Mouse (Mus musculus) layer of hippocampus, adult 2 months (tissue): Measurements from ENCODE around the gene Ccr8. TPM values are rescaled to one million over a fixed set of nuclear protein-coding genes. Genes with fewer than 3 reads are reported as not detected.
"Not testable (repeated sequence)": the region's sequence is repeated elsewhere in the genome, so short reads cannot be mapped to it uniquely, and the experiment has no call there.

Source experiments
- DNase-seq, 2 experiments: peaks; one replicate each; pipeline ENCODE4 v3.0.0; 2022; ENCODE audit warnings: low spot score in 2 of 2
- H3K27ac ChIP-seq: fragments of 200-600 bp; 2 replicates; pipeline ENCODE4 v1.8.1; 2022
- H3K4me3 ChIP-seq: fragments of 200-600 bp; 2 replicates; pipeline ENCODE4 v1.8.1; 2022; ENCODE audit warnings: mild to moderate bottlenecking
- CTCF ChIP-seq: fragments of 200-600 bp; conservative IDR thresholded peaks from 2 replicates; pipeline ENCODE4 v1.8.1; 2022; ENCODE audit warnings: antibody characterized with exemption, mild to moderate bottlenecking, moderate library complexity
- total RNA-seq, 2 experiments: library from RNA; stranded (reverse); gene quantifications; 2 replicates each; pipeline ENCODE4 v1.2.3; 2021

The Ccr8 gene
- total RNA-seq, 2 experiments from 2014 or later, result not detected

GRCm38 (mm10) chr9:120099304-120099703 is 7.4 kb downstream of the Ccr8 start:
- Histone ChIP-seq H3K4me3 (no peak overlapping the region), H3K27ac (no peak overlapping the region)
- DNase-seq, result no peak
- no peak for TF ChIP-seq CTCF

DNA sequence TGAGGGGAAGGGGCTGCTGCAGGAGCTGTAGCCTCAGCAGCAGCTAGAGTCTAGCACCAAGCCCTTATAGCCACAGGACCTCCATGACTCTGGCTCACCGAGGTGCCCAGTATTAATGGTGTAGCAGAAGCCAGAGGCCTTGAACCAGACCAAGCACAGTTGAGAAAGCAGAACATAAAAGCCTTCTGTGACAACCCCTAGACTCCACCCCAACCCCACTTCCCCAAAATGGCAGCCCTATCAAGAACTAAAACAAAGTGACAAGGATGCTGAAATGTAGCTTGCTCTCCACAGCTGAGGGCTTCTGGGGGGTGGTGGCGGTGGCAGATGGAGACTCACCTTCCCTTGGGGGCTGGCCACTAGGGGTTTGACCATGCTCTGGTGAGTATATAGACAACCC is 9.3 kb downstream of the Ccr8 start:
- DNase-seq, result no peak
- Histone ChIP-seq H3K4me3 (no peak overlapping the region), H3K27ac (no peak overlapping the region)
- TF ChIP-seq CTCF, result no peak

DNA sequence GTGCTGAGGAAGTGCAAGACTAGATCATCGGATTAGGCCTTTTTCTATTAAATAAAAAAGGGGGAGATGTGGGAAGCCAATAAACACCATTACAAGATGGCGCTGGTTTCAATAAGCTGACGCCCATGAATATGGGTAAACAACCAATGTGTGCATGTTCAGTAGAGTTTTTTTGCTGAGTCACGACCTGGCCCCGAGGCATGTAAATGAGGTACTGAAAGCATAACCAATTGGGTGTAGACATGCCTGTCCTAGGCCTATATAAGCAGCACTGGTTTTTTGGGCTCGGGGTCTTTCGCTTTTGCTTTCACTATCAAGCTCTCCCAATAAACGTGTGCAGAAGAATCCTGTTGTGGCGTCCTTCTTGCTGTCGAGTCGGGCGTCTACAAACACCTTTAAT is 17.0 kb downstream of the Ccr8 start:
- H3K4me3 ChIP-seq, DNase-seq, H3K27ac ChIP-seq: not testable (repeated sequence)

DNA sequence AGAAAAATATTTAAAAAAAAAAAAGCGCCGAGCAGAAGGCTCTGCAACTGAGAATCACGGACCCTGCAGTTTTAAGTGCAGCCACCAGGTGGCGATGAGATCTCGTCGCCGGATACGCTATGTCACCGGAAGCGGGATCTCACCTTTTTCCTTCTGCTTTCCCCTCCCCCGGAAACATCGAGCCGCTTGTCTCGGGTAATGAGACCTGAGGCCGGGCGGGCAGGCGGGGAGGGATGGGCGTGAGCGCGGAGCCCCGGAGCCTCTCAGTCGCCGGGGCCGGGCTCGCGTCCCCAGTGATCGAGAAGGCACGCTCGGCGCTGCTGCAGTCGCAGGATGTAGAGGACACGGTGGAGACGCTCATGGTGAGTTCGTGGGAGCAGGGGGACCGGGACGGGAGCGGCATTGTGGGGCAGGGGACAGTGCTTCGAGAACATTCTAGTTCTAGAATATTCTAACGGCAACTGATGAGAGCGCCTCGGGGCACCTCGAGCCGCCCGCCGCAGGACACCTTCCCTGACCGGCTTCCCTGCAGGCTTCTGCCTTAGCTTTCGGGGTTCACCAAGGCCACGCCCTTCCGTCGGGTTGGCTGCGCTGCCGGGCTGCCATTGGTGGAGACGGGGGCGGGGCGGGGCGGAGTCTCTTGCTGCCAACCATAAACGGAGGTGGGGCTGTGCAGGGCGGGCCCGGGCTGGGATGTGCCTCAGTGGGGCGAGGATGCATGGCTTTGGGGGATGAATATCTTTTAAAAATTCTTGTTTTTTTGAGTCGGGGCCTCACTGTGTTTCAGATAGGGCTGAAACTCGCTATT is 18.5 kb downstream of the Ccr8 start, which contains the start of gene Slc25a38:
TSS of gene Slc25a38 (plus strand) at position 164 of the 808 bp plus-strand sequence.
- peak within 1 kb of the TSS; percentile 88 for H3K4me3 ChIP-seq
- peak within 1 kb of the TSS; percentile 98 for H3K27ac ChIP-seq
- peak; percentile 90 for TF ChIP-seq CTCF
- DNase-seq, result peak; percentile 96 to 97

- peak overlapping the region; percentile 88 for H3K4me3 ChIP-seq
- TF ChIP-seq CTCF, result no peak
- no peak for DNase-seq
- H3K27ac ChIP-seq, result peak overlapping the region; percentile 98
Observed at GRCm38 (mm10) chr9:120111156-120111945, 19.4 kb downstream of the Ccr8 start.

GRCm38 (mm10) chr9:120112472-120112871 is 20.6 kb downstream of the Ccr8 start:
- TF ChIP-seq CTCF, result no peak
- Histone ChIP-seq H3K27ac (no peak overlapping the region), H3K4me3 (no peak overlapping the region)
- DNase-seq, result no peak

- DNase-seq, result no peak
- H3K4me3 ChIP-seq, result no peak overlapping the region
- no peak overlapping the region for H3K27ac ChIP-seq
- TF ChIP-seq CTCF, result no peak
Observed at GRCm38 (mm10) chr9:120113456-120113855, 21.5 kb downstream of the Ccr8 start.

- DNase-seq, result no peak
- no peak for TF ChIP-seq CTCF
- no peak overlapping the region for H3K4me3 ChIP-seq
- H3K27ac ChIP-seq, result no peak overlapping the region
Observed at GRCm38 (mm10) chr9:120114051-120114788, 22.3 kb downstream of the Ccr8 start.

DNA sequence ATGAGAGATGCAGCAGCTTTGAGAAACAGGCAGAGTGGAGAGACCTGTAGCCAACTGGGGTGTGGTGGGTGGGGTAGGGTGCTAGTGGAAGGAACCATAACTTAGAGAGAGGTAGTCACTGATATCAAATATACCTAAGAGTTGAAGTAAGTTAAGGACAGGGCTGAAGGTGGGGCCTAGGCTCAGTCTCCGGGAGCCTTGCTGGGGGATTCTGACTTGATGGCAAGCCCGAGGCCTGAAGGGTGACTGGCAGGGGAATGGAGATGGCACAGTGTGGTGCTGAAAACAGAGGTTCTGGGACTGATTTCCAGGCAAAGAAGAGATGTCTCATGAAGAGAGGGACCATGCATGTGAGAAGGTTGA is 22.9 kb downstream of the Ccr8 start:
- no peak for DNase-seq
- H3K4me3 ChIP-seq, result no peak overlapping the region
- TF ChIP-seq CTCF, result no peak
- H3K27ac ChIP-seq, result no peak overlapping the region

DNA sequence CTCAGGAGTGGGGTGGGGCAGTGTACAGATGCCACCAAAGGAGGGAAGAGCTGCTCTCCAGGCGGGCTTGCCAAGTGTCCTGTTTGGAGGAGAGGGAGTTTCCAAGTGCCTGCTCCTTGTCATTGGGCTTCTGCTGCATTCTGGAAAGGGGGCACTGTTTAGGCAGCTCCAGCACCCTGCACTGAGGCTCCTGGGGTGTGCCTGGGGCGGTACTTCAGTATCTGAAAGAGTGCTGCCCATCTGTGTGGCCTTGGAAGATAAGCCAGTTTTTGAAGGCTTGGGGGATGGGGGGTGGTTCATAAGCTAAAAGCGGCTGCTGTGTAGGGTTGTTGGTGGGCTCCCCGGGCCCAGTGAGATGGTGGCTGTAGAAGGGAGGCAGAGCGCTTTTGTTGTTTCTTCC is 23.7 kb downstream of the Ccr8 start:
- no peak for DNase-seq
- no peak overlapping the region for H3K4me3 ChIP-seq
- no peak for TF ChIP-seq CTCF
- H3K27ac ChIP-seq, result no peak overlapping the region

DNA sequence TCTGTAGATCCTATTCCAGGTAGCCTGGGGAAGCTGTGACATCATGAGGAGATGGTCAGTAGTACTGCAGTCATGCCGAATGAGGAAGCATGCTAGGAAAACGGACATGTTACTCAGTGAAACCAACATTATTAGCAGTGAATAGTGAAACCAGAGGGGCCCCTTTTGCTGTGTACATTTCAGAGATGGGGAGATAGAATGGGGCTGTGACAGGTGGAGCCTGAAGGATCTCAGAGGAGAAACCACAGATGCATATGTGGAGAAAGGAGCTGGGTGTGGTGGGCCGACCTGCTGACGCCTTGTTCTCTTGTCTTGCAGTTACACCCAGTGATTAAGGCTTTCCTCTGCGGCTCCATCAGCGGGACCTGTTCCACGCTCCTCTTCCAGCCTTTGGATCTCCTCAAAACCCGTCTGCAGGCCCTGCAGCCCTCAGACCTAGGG is 24.3 kb downstream of the Ccr8 start:
- Histone ChIP-seq H3K27ac (no peak overlapping the region), H3K4me3 (no peak overlapping the region)
- DNase-seq, result no peak
- TF ChIP-seq CTCF, result no peak

GRCm38 (mm10) chr9:120118212-120118611 is 26.3 kb downstream of the Ccr8 start:
- Histone ChIP-seq H3K4me3 (no peak overlapping the region), H3K27ac (no peak overlapping the region)
- DNase-seq, result no peak
- TF ChIP-seq CTCF, result no peak

DNA sequence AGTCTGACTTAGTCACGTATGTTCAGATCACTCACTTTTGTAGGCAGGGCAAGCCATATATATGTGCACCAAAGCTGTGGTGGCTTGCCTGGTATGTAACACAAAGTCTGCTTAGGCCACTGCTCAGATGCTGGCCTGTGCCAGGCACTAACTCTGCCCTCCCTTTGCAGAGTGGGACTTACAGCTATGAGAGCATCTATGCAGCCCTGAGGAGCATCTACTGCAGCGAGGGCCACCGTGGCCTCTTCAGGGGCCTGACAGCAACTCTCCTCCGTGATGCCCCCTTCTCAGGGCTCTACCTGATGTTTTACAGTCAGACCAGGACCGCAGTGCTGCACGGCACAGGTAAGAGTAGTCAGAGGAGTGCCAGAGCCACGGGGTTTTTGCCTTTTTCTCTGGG is 28.6 kb downstream of the Ccr8 start:
- Histone ChIP-seq H3K27ac (no peak overlapping the region), H3K4me3 (no peak overlapping the region)
- DNase-seq, result no peak
- TF ChIP-seq CTCF, result no peak
